Mouse (Mus musculus): ENCODE data around the gene Gpc5. TPM values are rescaled to one million over a fixed set of nuclear protein-coding genes. Genes with fewer than 3 reads are reported as not detected.

The Gpc5 gene
- total RNA-seq, 2 experiments from 2014 or later, result 31.0 to 35.0 TPM

GRCm38 (mm10) chr14:116473378-116474179 is 1381.6 kb downstream of the Gpc5 start:
- intact Hi-C loops (cut with DNase I), result no loop called here
- DNase-seq (ENCODE audit: low spot score in 2 of 2), result no peak

GRCm38 (mm10) chr14:116494285-116494850 is 1402.4 kb downstream of the Gpc5 start:
- no peak for DNase-seq (ENCODE audit: low spot score in 2 of 2)
- intact Hi-C loops (cut with DNase I), result no loop called here

- DNase-seq (ENCODE audit: low spot score in 2 of 2), result no peak
- intact Hi-C loops (cut with DNase I), result no loop called here
These were observed 1446.2 kb downstream of the Gpc5 start for GRCm38 (mm10) chr14:116538216-116538615.

GRCm38 (mm10) chr14:116543746-116544145 is 1451.7 kb downstream of the Gpc5 start:
- intact Hi-C loops (cut with DNase I), result no loop called here
- DNase-seq (ENCODE audit: low spot score in 2 of 2), result no peak

- no peak for DNase-seq (ENCODE audit: low spot score in 2 of 2)
- intact Hi-C loops (cut with DNase I), result loop anchor here (10.0 kb wide), 1 partner anchor 1383 kb away; no protein-coding TSS in a partner anchor
These were observed 1459.4 kb downstream of the Gpc5 start for GRCm38 (mm10) chr14:116551401-116551800.

- intact Hi-C loops (cut with DNase I), result loop anchor here (10.0 kb wide), 1 partner anchor 1381 kb away; no protein-coding TSS in a partner anchor
- DNase-seq (ENCODE audit: low spot score in 2 of 2), result no peak
These were observed 1461.3 kb downstream of the Gpc5 start for GRCm38 (mm10) chr14:116553316-116553715.

GRCm38 (mm10) chr14:116558141-116558800 is 1466.3 kb downstream of the Gpc5 start:
- intact Hi-C loops (cut with DNase I), result loop anchor here (10.0 kb wide), 1 partner anchor 1377 kb away; no protein-coding TSS in a partner anchor
- DNase-seq (ENCODE audit: low spot score in 2 of 2), result no peak

GRCm38 (mm10) chr14:116559990-116560389 is 1468.0 kb downstream of the Gpc5 start:
- intact Hi-C loops (cut with DNase I), result loop anchor here (10.0 kb wide), 2 partner anchors 365 to 1375 kb away; partner anchors contain the start of gene Gpc6
- no peak for DNase-seq (ENCODE audit: low spot score in 2 of 2)

Small RNAs within 50 kb of the gene (microRNA-seq; reads per million reads assigned to microRNA genes)
- gene Mir17, result 819 to 915 reads per million in 2 experiments
- 58.5 to 111 reads per million in 2 experiments for gene Mir18
- gene Mir19a, result 0 to 1.3 reads per million in 2 experiments
- gene Mir19b-1, result 0.34 to 0.99 reads per million in 2 experiments
- gene Mir20a, result 211 to 245 reads per million in 2 experiments
- 530 to 624 reads per million in 2 experiments for gene Mir92-1

Measured in left cerebral cortex, postnatal 25 days (tissue).